In genomic region chr1:175040038-175040437, GRCm38 (mm10) we compare ENCODE assay signal across 21 mouse cellular contexts.
A peak's percentile ranks its signal among the peaks of the same experiment; 100 is the strongest.
DNase-seq lines count a peak whose midpoint lies in the region; ATAC-seq and TF ChIP-seq lines count a peak whose summit lies in the region.
"Had no signal": no experiment of that assay in that cellular context is flagged by ENCODE, and none has a peak within 500 bp of the region (broad histone marks: within the 10 kb centered on the region; RNA-seq: fewer than 3 reads in every experiment).

No protein-coding gene starts in this region.

- TF ChIP-seq EP300 in liver, embryonic 14.5 days (IDR thresholded peaks at IDR 0.05; ENCODE audit: low read depth), result no peak

- H3K9me3 ChIP-seq in forebrain, embryonic 10.5 days, result no peaks in the 10 kb centered on the region
- H3K9me3 ChIP-seq in forebrain, embryonic 12.5 days, result no peaks in the 10 kb centered on the region
- no peaks in the 10 kb centered on the region for H3K9me3 ChIP-seq in liver, embryonic 14.5 days (ENCODE audit: control insufficient read depth, low read length)
- no peaks in the 10 kb centered on the region for H3K9me3 ChIP-seq in neural tube, embryonic 11.5 days (ENCODE audit: control insufficient read depth, low read length)
- H3K9me3 ChIP-seq in neural tube, embryonic 15.5 days (replicated peaks), result no peaks in the 10 kb centered on the region
- no peaks in the 10 kb centered on the region for H3K9me3 ChIP-seq in intestine, postnatal 0 days (ENCODE audit: control insufficient read depth)
- H3K9me3 ChIP-seq: forebrain, embryonic 15.5 days; hindbrain, embryonic 15.5 days; intestine, embryonic 15.5 days; lung, embryonic 15.5 days had no signal

- no peaks in the 10 kb centered on the region for H3K27me3 ChIP-seq in forebrain, embryonic 10.5 days (ENCODE audit: poor library complexity, severe bottlenecking)
- H3K27me3 ChIP-seq in forebrain, embryonic 12.5 days, result no peaks in the 10 kb centered on the region
- H3K27me3 ChIP-seq in liver, embryonic 14.5 days (ENCODE audit: control insufficient read depth, insufficient read depth, low read length), result no peaks in the 10 kb centered on the region
- H3K27me3 ChIP-seq in neural tube, embryonic 11.5 days (ENCODE audit: control insufficient read depth, insufficient read depth, low read length), result no peaks in the 10 kb centered on the region
- H3K27me3 ChIP-seq in neural tube, embryonic 15.5 days (replicated peaks), result no peaks in the 10 kb centered on the region
- H3K27me3 ChIP-seq in intestine, postnatal 0 days (replicated peaks; ENCODE audit: control insufficient read depth, insufficient read depth, low read length), result no peaks in the 10 kb centered on the region
- H3K27me3 ChIP-seq: forebrain, embryonic 15.5 days; hindbrain, embryonic 15.5 days; intestine, embryonic 15.5 days; lung, embryonic 15.5 days had no signal

- H3K4me3 ChIP-seq in forebrain, embryonic 10.5 days, result no peak overlapping the region
- no peak overlapping the region for H3K4me3 ChIP-seq in forebrain, embryonic 12.5 days (replicated peaks)
- no peak overlapping the region for H3K4me3 ChIP-seq in liver, embryonic 14.5 days (ENCODE audit: insufficient read depth in 1 of 2, low read depth in 2 of 2, low read length in 2 of 2)
- no peak overlapping the region for H3K4me3 ChIP-seq in neural tube, embryonic 11.5 days (ENCODE audit: low read depth, low read length)
- no peak overlapping the region for H3K4me3 ChIP-seq in neural tube, embryonic 15.5 days (replicated peaks)
- no peak overlapping the region for H3K4me3 ChIP-seq in intestine, postnatal 0 days (ENCODE audit: low read depth, low read length)
- H3K4me3 ChIP-seq: erythroblast, embryonic 14.5 days; forebrain, embryonic 15.5 days; hindbrain, embryonic 15.5 days; intestine, embryonic 15.5 days; lung, embryonic 15.5 days had no signal

- no peak for ATAC-seq in forebrain, embryonic 12.5 days (ENCODE audit: low FRiP score)
- peak; percentile 11; the same call in 1 of the 2 replicates for ATAC-seq in liver, embryonic 14.5 days (ENCODE audit: insufficient read depth)
- 0 out of 2 replicates have a peak, but pooled peaks have one; percentile 6 for ATAC-seq in neural tube, embryonic 11.5 days (ENCODE audit: insufficient read depth, low FRiP score, low TSS enrichment)
- ATAC-seq in neural tube, embryonic 15.5 days (ENCODE audit: low FRiP score), result no peak
- ATAC-seq in intestine, postnatal 0 days, result no peak
- ATAC-seq: intestine, embryonic 15.5 days had no signal

- TF ChIP-seq CTCF in liver, embryonic 14.5 days (IDR thresholded peaks at IDR 0.05; ENCODE audit: low read depth), result no peak
- no peak for TF ChIP-seq CTCF in intestine, postnatal 0 days (IDR thresholded peaks at IDR 0.05; ENCODE audit: low read depth)

- no peak for DNase-seq in forebrain, embryonic 10.5 days (ENCODE audit: extremely low spot score, low spot score)
- no peak for DNase-seq in liver, embryonic 14.5 days (ENCODE audit: low read depth in 3 of 3, low spot score in 3 of 3)
- no peak for DNase-seq in liver
- DNase-seq in neural tube, embryonic 11.5 days (ENCODE audit: low spot score), result no peak
- DNase-seq: cerebellum, adult 8-10 months; cerebellum, postnatal 25 days; gastrocnemius, postnatal 14 days; heart, postnatal 14 days; kidney, postnatal 14 days; layer of hippocampus, adult 9-11 months; right cerebral cortex, postnatal 14 days; thymus, postnatal 4 days had no signal

- H3K36me3 ChIP-seq in forebrain, embryonic 10.5 days (replicated peaks), result no peaks in the 10 kb centered on the region
- H3K36me3 ChIP-seq in forebrain, embryonic 12.5 days (replicated peaks), result no peaks in the 10 kb centered on the region
- H3K36me3 ChIP-seq in liver, embryonic 14.5 days (replicated peaks; ENCODE audit: control insufficient read depth, insufficient read depth, low read depth), result no peaks in the 10 kb centered on the region
- H3K36me3 ChIP-seq in neural tube, embryonic 11.5 days (ENCODE audit: control insufficient read depth, insufficient read depth, low read length), result no peaks in the 10 kb centered on the region
- H3K36me3 ChIP-seq in neural tube, embryonic 15.5 days, result no peaks in the 10 kb centered on the region
- no peaks in the 10 kb centered on the region for H3K36me3 ChIP-seq in intestine, postnatal 0 days (ENCODE audit: control insufficient read depth, insufficient read depth)
- H3K36me3 ChIP-seq: forebrain, embryonic 15.5 days; G1E; hindbrain, embryonic 15.5 days; intestine, embryonic 15.5 days; lung, embryonic 15.5 days had no signal

- no peak overlapping the region for H3K4me2 ChIP-seq in forebrain, embryonic 12.5 days
- H3K4me2 ChIP-seq in liver, embryonic 14.5 days (ENCODE audit: low read depth), result no peak overlapping the region
- H3K4me2 ChIP-seq in neural tube, embryonic 11.5 days (ENCODE audit: low read depth), result no peak overlapping the region
- no peak overlapping the region for H3K4me2 ChIP-seq in neural tube, embryonic 15.5 days
- H3K4me2 ChIP-seq in intestine, postnatal 0 days (replicated peaks; ENCODE audit: low read depth), result no peak overlapping the region
- H3K4me2 ChIP-seq: forebrain, embryonic 15.5 days; hindbrain, embryonic 15.5 days; intestine, embryonic 15.5 days; lung, embryonic 15.5 days had no signal

- WGBS in forebrain, embryonic 10.5 days, result 85% methylated on average over 4 of the region's 4 CpGs
- 91% methylated on average over 4 of the region's 4 CpGs for WGBS in forebrain, embryonic 12.5 days
- WGBS in liver, embryonic 14.5 days (ENCODE audit: insufficient replicate concordance), result 68% methylated on average over 4 of the region's 4 CpGs
- WGBS in neural tube, embryonic 11.5 days, result 92% methylated on average over 4 of the region's 4 CpGs
- 93% methylated on average over 4 of the region's 4 CpGs for WGBS in neural tube, embryonic 15.5 days
- 91% methylated on average over 4 of the region's 4 CpGs for WGBS in intestine, postnatal 0 days

- peaks cover 7% of the 10 kb centered on the region for H3K4me1 ChIP-seq in forebrain, embryonic 10.5 days
- peaks cover 2% of the 10 kb centered on the region; the same call in 1 of the 2 replicates for H3K4me1 ChIP-seq in forebrain, embryonic 12.5 days
- H3K4me1 ChIP-seq in liver, embryonic 14.5 days (replicated peaks; ENCODE audit: control insufficient read depth in 2 of 2, insufficient read depth in 2 of 2, low read length in 1 of 2), result no peaks in the 10 kb centered on the region
- H3K4me1 ChIP-seq in neural tube, embryonic 11.5 days (ENCODE audit: control insufficient read depth, insufficient read depth, low read length), result no peaks in the 10 kb centered on the region
- no peaks in the 10 kb centered on the region for H3K4me1 ChIP-seq in neural tube, embryonic 15.5 days
- no peaks in the 10 kb centered on the region for H3K4me1 ChIP-seq in intestine, postnatal 0 days (replicated peaks; ENCODE audit: control insufficient read depth, insufficient read depth, low read length)
- H3K4me1 ChIP-seq: forebrain, embryonic 15.5 days; intestine, embryonic 15.5 days; lung, embryonic 15.5 days had no signal

- peak overlapping the region; percentile 78 for H3K27ac ChIP-seq in forebrain, embryonic 10.5 days
- H3K27ac ChIP-seq in forebrain, embryonic 12.5 days, result no peak overlapping the region
- H3K27ac ChIP-seq in liver, embryonic 14.5 days, result no peak overlapping the region
- no peak overlapping the region for H3K27ac ChIP-seq in neural tube, embryonic 11.5 days (ENCODE audit: low read depth, low read length)
- H3K27ac ChIP-seq in neural tube, embryonic 15.5 days (replicated peaks), result no peak overlapping the region
- H3K27ac ChIP-seq in intestine, postnatal 0 days (ENCODE audit: low read depth, low read length), result no peak overlapping the region
- H3K27ac ChIP-seq: forebrain, embryonic 15.5 days; hindbrain, embryonic 15.5 days; intestine, embryonic 15.5 days; lung, embryonic 15.5 days had no signal

- no peak overlapping the region for H3K9ac ChIP-seq in forebrain, embryonic 12.5 days
- no peak overlapping the region for H3K9ac ChIP-seq in liver, embryonic 14.5 days (replicated peaks)
- H3K9ac ChIP-seq in neural tube, embryonic 11.5 days (ENCODE audit: low read length), result no peak overlapping the region
- H3K9ac ChIP-seq in neural tube, embryonic 15.5 days (replicated peaks), result no peak overlapping the region
- H3K9ac ChIP-seq in intestine, postnatal 0 days (ENCODE audit: low read depth, low read length), result no peak overlapping the region
- H3K9ac ChIP-seq: forebrain, embryonic 15.5 days; hindbrain, embryonic 15.5 days; intestine, embryonic 15.5 days; lung, embryonic 15.5 days had no signal

Comparison
In these comparisons a context has a peak if more than half of its experiments do, and no peak if none do; other contexts are left out.
1. ATAC-seq: peak in liver, embryonic 14.5 days (single experiment) and neural tube, embryonic 11.5 days (single experiment); none in forebrain, embryonic 12.5 days (single experiment), neural tube, embryonic 15.5 days (single experiment) and intestine, postnatal 0 days (single experiment).